ENCODE assay signal across 20 mouse cellular contexts in the genomic region with DNA sequence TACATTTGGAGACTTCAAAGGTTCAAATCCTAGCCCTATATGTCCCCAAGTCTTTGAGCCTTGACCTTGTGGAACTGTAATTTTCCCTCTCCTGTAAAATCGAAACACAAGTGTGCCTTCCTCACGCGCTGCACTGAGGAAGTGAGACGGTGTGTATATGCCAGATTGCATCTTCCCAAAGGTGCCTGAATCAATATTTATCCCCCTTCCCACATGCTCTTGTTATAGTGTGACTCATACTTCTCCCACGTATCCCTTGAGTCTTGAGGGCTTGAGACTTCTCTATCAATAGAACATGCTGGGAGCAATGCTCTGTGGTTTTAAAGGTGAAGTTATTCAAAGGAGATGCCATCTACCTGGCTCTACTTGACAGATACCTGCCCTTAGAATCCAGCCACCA.
"Had no signal": no experiment of that assay in that cellular context is flagged by ENCODE, and none has a peak within 500 bp of the region (broad histone marks: within the 10 kb centered on the region; RNA-seq: fewer than 3 reads in every experiment).

No protein-coding gene starts in this region.

- H3K27ac ChIP-seq: liver, embryonic 15.5 days; lung, embryonic 15.5 days; midbrain, embryonic 10.5 days; midbrain, embryonic 12.5 days; neural tube, embryonic 13.5 days; neural tube, embryonic 15.5 days had no signal

- H3K4me3 ChIP-seq: liver, embryonic 15.5 days; lung, embryonic 15.5 days; midbrain, embryonic 10.5 days; midbrain, embryonic 12.5 days; myocyte; neural tube, embryonic 13.5 days; neural tube, embryonic 15.5 days had no signal

- H3K36me3 ChIP-seq: liver, embryonic 15.5 days; lung, embryonic 15.5 days; midbrain, embryonic 10.5 days; midbrain, embryonic 12.5 days; neural tube, embryonic 13.5 days; neural tube, embryonic 15.5 days had no signal

- H3K4me1 ChIP-seq: liver, embryonic 15.5 days; lung, embryonic 15.5 days had no signal

- H3K27me3 ChIP-seq: liver, embryonic 15.5 days; lung, embryonic 15.5 days; midbrain, embryonic 12.5 days; neural tube, embryonic 13.5 days had no signal

- H3K9me3 ChIP-seq: liver, embryonic 15.5 days; lung, embryonic 15.5 days; midbrain, embryonic 10.5 days; midbrain, embryonic 12.5 days; neural tube, embryonic 13.5 days; neural tube, embryonic 15.5 days had no signal

- H3K9ac ChIP-seq: liver, embryonic 15.5 days; liver, postnatal 0 days; lung, embryonic 15.5 days; midbrain, embryonic 12.5 days; neural tube, embryonic 13.5 days; neural tube, embryonic 15.5 days had no signal

- H3K4me2 ChIP-seq: liver, embryonic 15.5 days; lung, embryonic 15.5 days; midbrain, embryonic 12.5 days; neural tube, embryonic 13.5 days; neural tube, embryonic 15.5 days had no signal

- ATAC-seq: liver, postnatal 0 days; midbrain, embryonic 16.5 days had no signal

- DNase-seq: liver, postnatal 0 days; lung, adult 2 months; lung, postnatal 10 days; lung, postnatal 4 days; midbrain, embryonic 14.5 days; retina, postnatal 1 day; right cerebral cortex, postnatal 25 days; right cerebral cortex, postnatal 4 days; spleen, adult 18-20 months; thymus, adult 18-20 months; thymus, postnatal 14 days; thymus, postnatal 36 days had no signal
